Mouse (Mus musculus): ENCODE measurements at regions not wholly inside any gene's neighbourhood (a gene's known extent, or its start where the extent isn't known, plus 50 kb on each side); places are given as distances from the start of the nearest gene placed in this dataset.

DNA sequence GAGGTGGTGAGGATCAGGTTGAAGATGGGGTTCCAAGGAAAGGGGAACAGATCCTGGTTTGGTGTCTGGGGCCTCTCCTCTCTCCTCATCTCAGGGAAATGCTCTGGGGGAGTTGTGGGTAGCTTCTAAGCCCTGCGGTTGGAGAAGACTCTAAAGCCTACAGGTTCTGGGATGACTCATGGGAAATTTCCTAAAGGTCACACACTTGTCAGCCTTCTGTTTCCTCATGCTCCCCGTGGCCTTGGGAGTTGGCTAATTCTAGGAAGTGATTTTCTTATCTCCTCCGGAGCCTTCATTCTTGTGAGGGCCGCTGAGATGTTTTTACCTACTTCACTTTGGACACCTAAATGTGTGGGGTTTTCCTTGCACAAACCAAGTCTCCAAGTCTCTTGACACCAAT, 279.2 kb downstream of the 4933412E24Rik start:
- TF ChIP-seq POLR2A (IDR thresholded peaks at IDR 0.05; ENCODE audit: low read depth, low read length), result no peak
- no peak for TF ChIP-seq CTCF (IDR thresholded peaks at IDR 0.05; ENCODE audit: extremely low read depth, insufficient read length, insufficient replicate concordance, low read depth, low read length)

Measured in small intestine, adult 2 months (tissue).